Mouse (Mus musculus) effector memory CD4-positive, alpha-beta T cell, adult 7 months (primary cell): ENCODE results near the gene Olfr134. TPM values are rescaled to one million over a fixed set of nuclear protein-coding genes. Genes with fewer than 3 reads are reported as not detected.

ENCODE experiments used
- polyA plus RNA-seq: library from polyadenylated mRNA; unstranded; fragments of 100-300 nt; shearing (Covaris generic); gene quantifications from one replicate; pipeline ENCODE4 v1.2.1, GENCODE M21; 2017

Olfr134 gene
- polyA plus RNA-seq = not detected

GRCm38 (mm10) chr17:38171088-38171487, at the start of gene Olfr134:
TSS of gene Olfr134 (plus strand) at chr17:38171388.

GRCm38 (mm10) chr17:38134426-38134825, 36.8 kb upstream of the Olfr134 start, which contains the start of gene Olfr132:
TSS of gene Olfr132 (minus strand) at chr17:38134526.

GRCm38 (mm10) chr17:38144981-38145380, 26.2 kb upstream of the Olfr134 start, which contains the start of gene Olfr133:
TSS of gene Olfr133 (plus strand) at chr17:38145281.

GRCm38 (mm10) chr17:38204035-38204434, 32.8 kb downstream of the Olfr134 start, which contains the start of gene Olfr135:
TSS of gene Olfr135 (plus strand) at chr17:38204335.

Other genes starting within 250 kb of the Olfr134 start
- gene Olfr761, start 218.3 kb upstream of the Olfr134 start, polyA plus RNA-seq = not detected
- 0.23 TPM for gene Olfr129, start 111.3 kb upstream of the Olfr134 start, polyA plus RNA-seq
- gene Olfr130, start 107.5 kb upstream of the Olfr134 start, polyA plus RNA-seq = not detected
- not detected for gene Olfr131, start 82.7 kb upstream of the Olfr134 start, polyA plus RNA-seq
- not detected for gene Olfr132, start 36.9 kb upstream of the Olfr134 start, polyA plus RNA-seq
- not detected for gene Olfr133, start 26.1 kb upstream of the Olfr134 start, polyA plus RNA-seq
- gene Olfr135, start 32.9 kb downstream of the Olfr134 start, polyA plus RNA-seq = not detected
- 1.1 TPM for gene Olfr138, start 89.6 kb downstream of the Olfr134 start, polyA plus RNA-seq
- gene Olfr137, start 136.2 kb downstream of the Olfr134 start, polyA plus RNA-seq = not detected
- gene Olfr136, start 158.4 kb downstream of the Olfr134 start, polyA plus RNA-seq = 0.77 TPM
- not detected for gene Esp36, start 248.8 kb downstream of the Olfr134 start, polyA plus RNA-seq